Mouse (Mus musculus) heart, adult 18-20 months (tissue): ENCODE measurements at regions not wholly inside any gene's neighbourhood (a gene's known extent, or its start where the extent isn't known, plus 50 kb on each side); places are given as distances from the start of the nearest gene placed in this dataset.

Experiments
- DNase-seq, 2 experiments: peaks; one replicate each; pipeline ENCODE4 v3.0.0; 2021 to 2022; ENCODE audit warnings: mixed read lengths in 1 of 2

DNA sequence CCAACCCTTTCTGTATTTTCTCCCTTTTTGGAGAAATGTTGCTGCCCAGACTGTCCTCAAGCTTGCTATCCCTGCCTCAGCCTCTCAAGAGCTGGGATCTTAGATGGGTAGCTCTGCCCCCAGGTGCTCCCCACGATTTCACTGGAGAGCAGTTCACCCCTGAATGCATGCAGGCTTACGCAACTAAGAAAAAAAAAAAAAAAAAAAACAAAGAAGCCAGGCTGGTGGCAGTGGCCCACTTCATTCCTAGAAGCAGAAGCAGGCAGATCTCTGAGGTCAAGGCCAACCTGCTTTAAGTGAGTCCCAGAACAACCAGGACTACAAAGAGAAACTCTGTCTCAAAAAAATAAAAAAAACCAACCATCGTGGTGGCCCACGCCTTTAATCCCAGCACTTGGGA, 51.2 kb upstream of the Fbxo11 start:
- DNase-seq = no peak

- DNase-seq = peak in 1 of 2 experiments; percentile 18
These were observed 53.6 kb upstream of the Fbxo11 start for GRCm38 (mm10) chr17:88118714-88119113.

DNA sequence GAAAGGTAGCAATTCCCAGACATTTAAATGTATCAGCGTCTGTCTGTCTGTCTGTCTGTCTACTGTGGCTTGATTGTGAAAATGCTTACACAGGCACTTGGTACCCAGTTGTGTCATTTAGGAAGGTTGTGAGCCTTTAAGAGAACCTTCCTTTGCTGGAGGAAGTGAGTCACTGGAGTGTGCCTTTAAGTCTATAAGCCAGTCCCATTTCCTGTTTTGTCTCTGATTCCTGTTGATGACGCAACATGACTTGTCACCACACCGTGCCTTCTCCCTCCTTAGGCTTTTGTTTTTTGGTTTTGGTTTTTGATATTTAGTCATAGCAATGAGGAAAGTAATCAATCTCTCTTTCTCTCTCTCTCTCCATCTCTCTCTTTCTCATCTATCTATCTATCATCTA, 58.6 kb upstream of the Fbxo11 start:
- peak in 1 of 2 experiments; percentile 35 for DNase-seq

- peak in 1 of 2 experiments; percentile 42 for DNase-seq
These were observed 62.0 kb upstream of the Fbxo11 start for GRCm38 (mm10) chr17:88127126-88127525.

GRCm38 (mm10) chr17:88131297-88131696, 66.2 kb upstream of the Fbxo11 start:
- peak in 1 of 2 experiments; percentile 15 for DNase-seq

- no peak for DNase-seq
These were observed 66.9 kb upstream of the Fbxo11 start for GRCm38 (mm10) chr17:88131980-88132379.

DNA sequence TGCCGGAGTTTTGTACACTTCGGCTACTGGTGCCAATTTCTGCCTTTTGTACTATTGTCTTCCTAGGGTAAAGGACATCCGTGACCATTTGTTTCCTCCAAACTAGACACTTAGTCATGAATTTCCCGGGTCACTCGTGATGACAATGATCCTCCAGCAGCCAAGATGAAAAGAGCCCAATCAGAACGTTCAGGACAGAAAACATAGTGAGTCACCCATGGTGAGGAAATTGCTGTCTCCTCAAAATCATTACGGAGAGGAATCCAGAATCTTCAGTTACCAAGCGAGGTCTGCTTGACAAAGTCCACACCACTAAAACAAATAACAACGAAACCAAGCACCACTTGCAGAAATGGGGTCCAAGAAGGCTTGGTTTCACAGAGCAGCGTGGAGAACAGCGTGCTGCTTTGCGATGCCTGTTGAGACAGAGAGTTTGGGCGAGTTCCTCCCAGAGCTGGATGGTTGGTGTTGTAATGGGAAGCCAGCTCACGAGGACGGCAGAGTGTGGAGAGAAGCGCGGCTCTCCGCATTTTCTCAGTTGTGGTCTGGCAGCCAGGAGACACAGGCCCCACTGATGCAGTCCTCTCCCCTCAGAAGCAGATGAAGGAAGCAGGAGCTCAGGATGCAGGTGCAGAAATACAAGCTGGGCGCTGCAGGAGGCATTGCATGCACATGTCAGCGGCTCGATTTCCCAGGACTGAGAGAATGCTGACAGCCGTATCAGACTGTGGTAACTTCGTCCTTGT, 67.7 kb upstream of the Fbxo11 start:
- DNase-seq = peak; percentile 42 to 61

GRCm38 (mm10) chr17:88134546-88134945, 69.5 kb upstream of the Fbxo11 start:
- no peak for DNase-seq

- DNase-seq = no peak
These were observed 76.4 kb upstream of the Fbxo11 start for GRCm38 (mm10) chr17:88141538-88141937.

DNA sequence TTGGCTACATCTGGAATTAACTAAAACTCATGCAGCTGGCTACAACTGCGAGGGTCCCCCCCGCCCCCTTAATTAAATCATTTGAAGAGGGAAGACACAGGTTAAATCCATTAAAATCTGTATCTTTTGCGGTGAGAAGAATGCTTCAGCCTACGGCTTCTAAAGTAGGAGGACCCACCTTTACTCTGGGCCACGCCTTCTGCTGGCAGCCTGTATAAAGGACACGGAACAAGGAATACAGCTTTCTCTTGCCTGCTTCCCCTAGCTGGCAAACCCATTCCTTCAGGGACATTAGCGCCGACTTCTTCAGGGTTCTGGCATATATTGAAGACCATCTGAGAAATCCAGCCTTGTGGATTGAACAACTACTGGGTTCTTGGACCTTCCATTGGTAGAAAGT, 76.9 kb upstream of the Fbxo11 start:
- no peak for DNase-seq

DNA sequence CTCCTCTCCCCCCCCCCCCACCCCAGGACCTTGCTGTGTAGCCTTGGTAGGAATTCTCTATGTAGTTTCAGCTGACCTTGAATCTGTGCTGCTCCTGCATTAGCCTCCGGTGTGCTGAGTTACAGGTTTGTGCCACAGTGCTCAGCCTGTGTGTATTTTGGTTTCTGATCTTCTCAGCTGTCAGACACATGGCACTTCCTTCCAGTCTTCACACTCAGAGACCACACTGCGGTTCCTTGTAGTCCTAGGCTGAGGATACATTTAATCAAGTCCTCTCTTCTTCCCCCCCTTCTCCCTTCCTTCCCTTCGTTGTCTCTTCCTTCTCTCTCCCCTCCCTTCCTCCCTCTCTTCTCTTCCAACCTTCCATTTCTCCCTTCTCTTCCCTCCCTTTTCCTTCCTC, 77.7 kb upstream of the Fbxo11 start:
- no peak for DNase-seq

DNA sequence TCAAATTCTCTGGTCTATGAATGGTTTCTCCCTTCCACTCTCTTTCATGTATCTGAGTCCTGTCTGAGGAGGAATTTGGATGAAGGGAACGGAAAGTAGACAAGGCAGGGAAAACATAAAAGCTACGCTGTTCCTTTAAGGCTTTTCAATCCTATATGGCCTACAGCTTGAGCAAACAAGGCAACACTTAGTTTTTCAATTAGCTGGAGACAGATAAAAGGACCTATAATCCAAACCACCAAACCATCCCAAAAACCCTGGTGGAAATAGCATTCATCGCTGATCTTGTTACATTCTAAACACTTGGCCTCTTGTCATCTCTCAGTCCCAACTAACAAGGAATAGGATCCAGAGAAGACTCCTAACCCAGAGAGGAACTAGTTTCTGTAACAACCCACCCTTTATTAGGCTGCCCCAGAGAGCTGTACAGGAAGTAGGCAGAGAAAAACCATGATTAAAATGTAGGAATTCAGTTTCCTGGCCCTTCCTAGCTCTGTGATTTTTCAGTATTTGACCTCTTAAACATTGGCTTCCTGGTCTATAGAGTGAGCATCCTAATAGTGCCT, 78.4 kb upstream of the Fbxo11 start:
- DNase-seq = no peak

GRCm38 (mm10) chr17:88158550-88158949, 93.5 kb upstream of the Fbxo11 start:
- DNase-seq = no peak

DNA sequence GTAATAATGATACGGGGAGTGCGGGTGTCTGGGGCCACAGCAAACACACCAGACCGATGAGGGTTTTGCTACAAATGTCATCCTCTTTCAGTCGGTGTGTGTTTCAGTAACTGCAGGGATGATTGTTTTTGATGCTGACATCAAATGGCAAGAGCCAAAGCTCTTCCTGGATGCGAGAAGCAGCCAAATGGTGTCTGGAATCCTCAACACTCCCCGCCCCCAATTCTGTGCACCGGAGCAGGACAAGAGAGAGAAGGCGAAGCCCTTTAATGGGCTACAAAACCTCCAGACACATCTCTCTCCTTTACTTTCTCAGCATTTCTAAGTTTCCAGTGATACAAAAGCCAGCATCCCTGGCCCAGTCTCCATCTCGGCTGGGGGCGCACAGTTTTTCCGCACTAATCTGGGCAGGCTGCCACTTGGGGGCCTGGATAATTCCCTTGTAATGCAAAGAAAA, 94.1 kb upstream of the Fbxo11 start:
- DNase-seq = no peak

DNA sequence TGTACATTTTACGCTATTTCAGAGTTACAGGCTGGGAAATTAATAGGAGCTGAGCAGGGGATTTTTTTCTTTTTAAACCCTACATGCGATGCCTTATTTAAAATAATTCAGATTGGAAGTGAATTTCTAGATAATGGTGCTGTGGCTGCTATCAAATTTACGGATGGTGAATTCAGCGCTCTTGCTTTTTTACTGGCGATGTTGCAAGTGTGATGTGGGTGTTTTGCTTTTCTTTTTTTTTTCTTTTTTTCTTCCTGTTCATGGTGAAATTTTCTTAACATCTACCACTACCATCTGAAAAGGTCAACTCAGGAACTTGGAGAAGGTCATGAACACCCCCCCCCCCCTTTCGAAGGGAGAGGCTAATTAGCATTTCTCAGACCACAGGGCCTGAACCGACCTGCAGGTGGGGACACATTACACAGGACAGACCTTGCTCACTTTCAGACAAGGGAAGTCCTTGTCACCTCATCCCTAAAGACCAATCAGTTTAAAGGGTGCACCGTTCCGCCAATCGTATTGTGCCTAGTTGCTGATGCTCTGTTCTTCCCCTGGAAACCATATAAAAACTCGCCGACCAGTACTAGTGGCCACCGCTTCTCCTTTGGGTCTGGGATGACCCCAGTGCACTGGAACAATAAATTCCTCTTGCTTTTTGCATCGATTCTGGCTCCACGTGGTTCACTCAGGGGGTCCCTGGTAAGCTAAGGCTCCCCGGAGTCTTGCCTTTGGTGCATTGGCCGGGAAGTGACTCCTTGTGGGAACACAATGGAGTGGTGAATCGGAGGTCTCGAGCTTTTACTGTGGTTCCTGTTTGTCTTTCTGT, 95.0 kb upstream of the Fbxo11 start:
- DNase-seq = no peak

DNA sequence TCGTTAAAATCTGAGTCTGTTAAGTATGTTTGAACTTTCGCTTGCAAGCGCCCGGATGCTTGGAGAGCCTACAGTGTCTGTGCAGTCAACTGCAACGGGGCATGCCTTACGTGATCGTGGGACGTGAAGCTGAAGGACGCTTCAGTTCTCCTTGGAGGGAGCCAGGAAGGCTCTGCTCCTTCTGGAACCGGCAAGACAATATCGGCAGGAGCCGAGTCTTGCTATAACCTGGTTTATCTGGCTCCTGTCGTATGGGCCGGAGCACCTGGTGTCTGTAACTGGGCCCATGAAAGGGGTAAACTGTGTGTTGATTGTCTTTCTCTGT, 95.5 kb upstream of the Fbxo11 start:
- DNase-seq = no peak

DNA sequence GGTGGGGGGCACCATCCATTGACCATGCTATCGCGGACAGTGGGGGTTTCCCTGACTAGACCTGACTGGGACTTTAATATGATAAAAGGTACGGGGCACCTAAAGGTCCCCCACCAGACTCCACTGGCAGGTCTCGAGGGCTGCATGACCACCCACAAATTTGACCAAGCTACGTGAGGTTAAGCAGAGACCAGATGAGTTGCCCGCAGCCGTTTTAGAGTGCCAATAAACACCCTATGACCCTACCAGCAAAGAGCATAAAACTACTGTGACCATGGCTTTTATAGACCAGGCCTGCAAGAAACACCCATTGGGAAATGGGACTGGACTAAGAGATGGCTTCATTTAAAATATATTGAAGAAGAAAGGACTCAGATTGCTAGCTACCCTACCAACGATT, 96.7 kb upstream of the Fbxo11 start:
- no peak for DNase-seq

GRCm38 (mm10) chr17:88164805-88165204, 99.7 kb upstream of the Fbxo11 start:
- no peak for DNase-seq

DNA sequence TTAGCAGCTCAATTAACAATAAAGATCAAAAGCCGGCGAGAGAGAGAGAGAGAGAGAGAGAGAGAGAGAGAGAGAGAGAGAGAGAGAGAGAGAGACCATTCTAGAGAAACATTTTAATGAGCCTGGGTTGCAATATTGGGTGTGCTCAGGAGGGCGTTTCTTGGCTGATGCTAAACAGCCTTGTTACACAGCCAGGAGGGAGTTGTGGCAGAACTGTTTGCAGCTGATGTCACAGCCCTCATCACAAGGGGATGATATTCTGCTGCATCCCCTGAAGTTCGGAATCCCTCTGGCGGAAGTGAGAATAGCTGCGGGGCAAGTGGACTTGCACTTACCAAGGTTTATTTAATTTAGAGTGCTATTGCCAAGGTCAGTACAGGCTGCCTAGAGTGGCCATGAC, 100.7 kb upstream of the Fbxo11 start:
- DNase-seq = no peak

- no peak for DNase-seq
These were observed 103.4 kb upstream of the Fbxo11 start for GRCm38 (mm10) chr17:88168262-88169096.

DNA sequence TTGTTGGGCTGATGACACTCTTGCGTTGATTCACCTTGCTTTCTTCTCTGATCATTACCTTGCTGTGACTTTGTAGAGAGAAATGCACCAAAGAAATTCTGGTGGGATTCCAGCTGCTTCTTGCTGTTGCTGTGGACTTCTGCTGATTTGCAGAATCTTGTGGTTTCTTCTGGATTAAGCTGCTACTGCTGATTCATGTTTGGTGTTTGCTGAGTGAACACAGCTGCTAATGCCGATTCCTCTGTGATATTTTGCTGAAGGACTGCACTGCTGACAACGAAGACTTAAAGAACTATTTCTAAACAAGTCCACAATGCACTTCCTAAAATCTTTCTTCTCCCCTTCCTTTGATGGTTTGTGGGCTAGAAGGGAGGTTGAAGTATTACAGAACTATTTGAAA, 106.5 kb upstream of the Fbxo11 start:
- DNase-seq = no peak

DNA sequence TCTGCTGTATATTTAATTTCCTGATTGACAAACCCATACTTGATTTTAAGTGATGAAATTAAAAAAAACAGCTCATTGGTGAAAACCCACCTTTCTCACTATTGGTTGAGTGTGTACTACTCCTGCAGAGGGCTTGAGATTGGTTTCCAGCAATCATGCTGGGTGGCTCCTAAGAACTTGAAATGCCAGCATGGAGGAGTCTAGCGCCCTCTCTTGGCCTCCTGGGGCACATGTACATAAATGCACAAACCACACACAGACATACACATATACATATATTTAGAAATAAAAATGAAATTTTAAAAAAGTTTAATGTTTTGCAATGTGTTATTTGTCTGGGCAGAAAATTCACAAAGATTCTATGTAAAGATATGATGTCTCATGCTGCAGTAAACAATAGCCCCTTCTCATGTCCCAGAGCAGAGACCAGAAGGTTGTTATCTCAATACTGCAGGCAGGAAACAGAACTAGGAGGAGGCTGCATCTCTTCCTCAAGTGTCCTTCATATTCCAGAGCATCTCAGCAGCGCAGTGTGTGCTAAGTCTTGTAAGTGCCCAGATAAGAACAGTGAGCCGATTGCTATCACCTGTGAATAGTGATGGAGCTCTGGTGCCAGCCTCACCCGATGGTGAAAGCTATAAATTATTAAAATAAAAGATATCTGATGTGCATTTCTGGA, 108.4 kb upstream of the Fbxo11 start:
- no peak for DNase-seq
